Mouse (Mus musculus) Patski (cell line): ENCODE results near the gene Reep3. TPM values are rescaled to one million over a fixed set of nuclear protein-coding genes. Genes with fewer than 3 reads are reported as not detected.
"Not testable (repeated sequence)": the region's sequence is repeated elsewhere in the genome, so short reads cannot be mapped to it uniquely, and the experiment has no call there.

ENCODE experiments used
- ATAC-seq: fragments of 100-300 bp; one replicate; pipeline ENCODE4 v1.8.0; 2021
- CTCF ChIA-PET: fragments of 350-600 bp; sonication (Branson Sonifier 250); formaldehyde crosslinking; loops from one replicate; lab custom pipeline; 2022; ENCODE audit warnings: inconsistent platforms; lab: Charles Lee
- POLR2A ChIA-PET: fragments of 350-600 bp; sonication (Branson Sonifier 250); formaldehyde crosslinking; loops from one replicate; lab custom pipeline; 2022; ENCODE audit warnings: antibody characterized with exemption, inconsistent platforms; lab: Charles Lee
- DNase-seq: peaks from one replicate; pipeline ENCODE4 v3.0.0-alpha.2; 2011; ENCODE audit warnings: low read depth, low spot score
- H3K27me3 ChIP-seq: fragments of 371-371 bp; one replicate; pipeline ENCODE4 v1.5.1; 2021
- CTCF ChIP-seq: fragments of 100-300 bp; IDR thresholded peaks from one replicate; pipeline ENCODE4 v1.5.1; 2021
- in situ Hi-C: fragments of 300-500 bp; cut with MboI; formaldehyde crosslinking; loops from 3 replicates; pipeline ENCODE4 v1.11.1; 2018; ENCODE audit warnings: low pct_unique_long_range_greater_than_20kb, mixed read lengths
- polyA plus RNA-seq: library from polyadenylated mRNA; unstranded; gene quantifications from one replicate; pipeline ENCODE4 v1.2.3, GENCODE M21; 2021

The Reep3 gene
- polyA plus RNA-seq, 1 experiment from 2014 or later = 46.6 TPM

GRCm38 (mm10) chr10:67003009-67003742 lies 93.6 kb downstream of the Reep3 start:
- DNase-seq = peak; percentile 71
- H3K27me3 ChIP-seq = no peaks in the 10 kb centered on the region
- CTCF ChIA-PET = interaction anchor here (1.1 to 1.4 kb wide), 5 partner anchors 16 to 182 kb away, joined by 3 to 4 read pairs (median 3); no protein-coding TSS in a partner anchor
- no peak for TF ChIP-seq CTCF
- POLR2A ChIA-PET = interaction anchor here (0.5 to 2.0 kb wide), 5 partner anchors 74 to 182 kb away, joined by 3 to 9 read pairs (median 4); no protein-coding TSS in a partner anchor
- in situ Hi-C loops = loop anchor here (5.0 kb wide), 1 partner anchor 81 kb away; no protein-coding TSS in a partner anchor
- ATAC-seq = peak; percentile 89

GRCm38 (mm10) chr10:67002207-67003008 lies 94.3 kb downstream of the Reep3 start:
- CTCF ChIA-PET = interaction anchor here (1.1 to 1.2 kb wide), 2 partner anchors 15 to 96 kb away, joined by 3 read pairs; no protein-coding TSS in a partner anchor
- POLR2A ChIA-PET = interaction anchor here (0.5 to 2.0 kb wide), 5 partner anchors 73 to 183 kb away, joined by 3 to 9 read pairs (median 4); no protein-coding TSS in a partner anchor
- in situ Hi-C loops = loop anchor here (5.0 kb wide), 1 partner anchor 80 kb away; no protein-coding TSS in a partner anchor

DNA sequence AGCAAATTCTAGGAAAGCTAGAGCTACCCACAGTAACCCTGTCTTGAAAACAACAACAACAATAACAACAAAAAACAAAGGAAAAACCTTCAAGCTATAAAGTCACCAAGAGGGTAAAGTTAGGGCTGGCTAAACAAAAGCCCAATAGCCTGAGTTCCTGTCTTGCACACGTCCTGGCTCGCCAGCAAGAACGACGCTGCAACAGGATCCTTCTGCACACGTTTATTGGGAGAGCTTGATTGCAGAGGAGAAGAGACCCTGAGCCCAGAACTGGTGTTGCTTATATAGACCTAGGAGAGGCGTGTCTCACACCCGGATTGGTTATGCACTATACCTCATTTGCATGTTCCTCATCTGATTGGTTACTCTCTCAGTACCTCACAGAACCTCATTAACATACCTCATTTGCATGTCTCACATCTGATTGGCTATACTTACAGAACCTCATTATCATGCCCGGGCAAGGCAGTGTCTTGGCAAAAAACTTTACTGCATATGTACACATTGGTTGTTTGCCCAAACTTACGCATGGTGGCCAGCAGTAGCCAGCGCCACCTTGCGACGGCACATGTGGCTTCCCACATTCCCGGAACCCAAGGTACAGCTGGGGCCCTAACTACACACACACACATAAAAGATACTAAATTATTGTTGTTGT lies 95.7 kb downstream of the Reep3 start:
- ChIA-PET POLR2A (interaction anchor here (0.6 kb wide), 1 partner anchor 72 kb away, joined by 6 read pairs; no protein-coding TSS in a partner anchor), CTCF (interaction anchor here (0.8 to 1.2 kb wide), 2 partner anchors 9 to 79 kb away, joined by 3 read pairs; no protein-coding TSS in a partner anchor)
- in situ Hi-C loops = loop anchor here (5.0 kb wide), 1 partner anchor 79 kb away; no protein-coding TSS in a partner anchor
- not testable (repeated sequence) for ATAC-seq, H3K27me3 ChIP-seq, DNase-seq

More at GRCm38 (mm10) chr10:67002207-67003008, 94.3 kb downstream of the Reep3 start:
- no peaks in the 10 kb centered on the region for H3K27me3 ChIP-seq
- no peak for TF ChIP-seq CTCF
- ATAC-seq = peak; percentile 63
- no peak for DNase-seq

DNA sequence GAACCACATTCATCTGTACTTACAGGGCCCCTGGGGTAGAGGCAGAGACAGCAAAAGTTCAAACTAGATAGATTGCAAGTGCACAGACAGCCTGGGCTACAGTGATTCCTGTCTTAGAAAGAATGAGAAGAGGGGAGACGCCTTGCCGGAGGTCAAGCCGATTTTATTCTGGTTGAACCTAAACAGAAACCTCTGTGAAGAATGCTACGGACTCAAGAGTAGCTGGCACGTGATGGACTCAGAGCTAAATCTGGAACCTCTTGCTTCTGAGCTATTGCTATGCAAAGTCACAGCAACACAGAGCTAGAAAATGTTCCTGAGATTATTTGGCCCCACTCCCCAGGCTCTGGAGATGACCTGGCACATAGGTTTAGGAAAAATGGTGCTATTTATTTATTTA lies 96.6 kb downstream of the Reep3 start:
- H3K27me3 ChIP-seq = no peaks in the 10 kb centered on the region
- TF ChIP-seq CTCF = no peak
- in situ Hi-C loops = loop anchor here (5.0 kb wide), 1 partner anchor 78 kb away; no protein-coding TSS in a partner anchor
- ChIA-PET POLR2A (interaction anchor here (0.6 kb wide), 1 partner anchor 659 kb away, joined by 4 read pairs; no protein-coding TSS in a partner anchor), CTCF (interaction anchor here (0.8 to 1.0 kb wide), 2 partner anchors 8 to 20 kb away, joined by 3 read pairs; no protein-coding TSS in a partner anchor)
- DNase-seq = no peak
- no peak for ATAC-seq

GRCm38 (mm10) chr10:66998770-66999169 lies 98.0 kb downstream of the Reep3 start:
- ChIA-PET POLR2A (interaction anchor here (0.6 kb wide), 1 partner anchor 121 kb away, joined by 3 read pairs; no protein-coding TSS in a partner anchor), CTCF (no interaction called here)
- no peaks in the 10 kb centered on the region for H3K27me3 ChIP-seq
- ATAC-seq (no peak), DNase-seq (no peak)
- in situ Hi-C loops = no loop called here
- no peak for TF ChIP-seq CTCF

GRCm38 (mm10) chr10:66995181-66995580 lies 101.6 kb downstream of the Reep3 start:
- ATAC-seq = no peak
- ChIA-PET CTCF (no interaction called here), POLR2A (no interaction called here)
- no peak for DNase-seq
- no peaks in the 10 kb centered on the region for H3K27me3 ChIP-seq
- in situ Hi-C loops = no loop called here
- no peak for TF ChIP-seq CTCF

GRCm38 (mm10) chr10:66994469-66994868 lies 102.3 kb downstream of the Reep3 start:
- DNase-seq = no peak
- ChIA-PET CTCF (no interaction called here), POLR2A (no interaction called here)
- H3K27me3 ChIP-seq = no peaks in the 10 kb centered on the region
- no peak for TF ChIP-seq CTCF
- no peak for ATAC-seq
- in situ Hi-C loops = no loop called here

DNA sequence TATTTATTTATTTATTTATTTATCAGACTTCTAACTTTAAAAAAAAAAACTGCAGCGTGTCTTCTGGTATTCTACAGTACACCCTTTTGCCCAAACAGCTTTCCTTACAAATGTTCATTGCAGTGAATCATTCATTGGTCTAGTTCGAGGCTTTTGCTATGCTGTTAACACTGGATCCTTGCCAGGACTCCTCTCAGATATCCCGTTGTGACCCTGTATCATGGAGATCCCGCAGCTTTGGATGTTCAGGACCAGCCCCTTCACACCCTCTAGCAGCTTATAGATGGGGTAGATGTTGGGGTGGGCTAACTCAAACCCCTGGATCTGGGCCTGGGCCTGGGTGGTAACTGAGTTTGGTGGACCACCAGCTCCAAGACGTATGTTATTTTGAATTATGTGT lies 104.2 kb downstream of the Reep3 start:
- in situ Hi-C loops = no loop called here
- no peak for TF ChIP-seq CTCF
- ChIA-PET CTCF (no interaction called here), POLR2A (interaction anchor here (1.0 kb wide), 1 partner anchor 64 kb away, joined by 4 read pairs; no protein-coding TSS in a partner anchor)
- H3K27me3 ChIP-seq = no peaks in the 10 kb centered on the region
- DNase-seq = no peak
- no peak for ATAC-seq

- in situ Hi-C loops = no loop called here
- ChIA-PET CTCF (no interaction called here), POLR2A (no interaction called here)
- no peak for DNase-seq
- TF ChIP-seq CTCF = no peak
- no peak for ATAC-seq
- H3K27me3 ChIP-seq = no peaks in the 10 kb centered on the region
These were observed 106.2 kb downstream of the Reep3 start for GRCm38 (mm10) chr10:66990506-66990905.

- ATAC-seq (no peak), DNase-seq (no peak)
- ChIA-PET CTCF (no interaction called here), POLR2A (no interaction called here)
- TF ChIP-seq CTCF = no peak
- no peaks in the 10 kb centered on the region for H3K27me3 ChIP-seq
- in situ Hi-C loops = no loop called here
These were observed 113.7 kb downstream of the Reep3 start for GRCm38 (mm10) chr10:66983043-66983442.
